Mouse (Mus musculus): ENCODE measurements at regions not wholly inside any gene's neighbourhood (a gene's known extent, or its start where the extent isn't known, plus 50 kb on each side); places are given as distances from the start of the nearest gene placed in this dataset.

DNA sequence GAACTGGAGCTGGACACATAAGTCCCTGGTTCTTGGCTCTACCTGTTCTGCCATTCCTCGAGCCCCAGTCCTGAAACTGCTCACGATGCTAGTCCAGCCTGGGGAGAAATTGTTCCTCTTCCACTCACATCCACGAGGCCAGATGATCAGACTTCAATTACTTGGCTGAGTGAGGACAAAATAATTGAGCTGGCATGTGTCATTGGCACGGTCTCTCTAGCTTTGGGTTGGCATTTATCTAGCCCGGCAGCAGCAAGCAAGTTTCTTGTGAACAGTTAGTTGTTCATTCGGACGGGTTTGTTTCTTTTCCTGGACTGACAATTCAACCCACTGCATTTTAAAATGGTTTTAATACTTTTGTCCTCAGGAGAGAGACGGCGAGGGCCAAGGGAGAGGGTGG, 482.2 kb upstream of the Gm19410 start:
- no peak for DNase-seq
- no peaks in the 10 kb centered on the region for H3K36me3 ChIP-seq
- H3K27me3 ChIP-seq: no peaks in the 10 kb centered on the region
- no peaks in the 10 kb centered on the region for H3K9me3 ChIP-seq (replicated peaks)
- WGBS (ENCODE audit: insufficient replicate concordance): 69% methylated on average over 9 of the region's 9 CpGs
- no peak overlapping the region for H3K4me2 ChIP-seq
- no peaks in the 10 kb centered on the region for H3K4me1 ChIP-seq (replicated peaks)
- no peak overlapping the region for H3K4me3 ChIP-seq (replicated peaks)
- no peak for ATAC-seq (ENCODE audit: low read depth)
- H3K27ac ChIP-seq: no peak overlapping the region
- H3K9ac ChIP-seq: no peak overlapping the region

DNA sequence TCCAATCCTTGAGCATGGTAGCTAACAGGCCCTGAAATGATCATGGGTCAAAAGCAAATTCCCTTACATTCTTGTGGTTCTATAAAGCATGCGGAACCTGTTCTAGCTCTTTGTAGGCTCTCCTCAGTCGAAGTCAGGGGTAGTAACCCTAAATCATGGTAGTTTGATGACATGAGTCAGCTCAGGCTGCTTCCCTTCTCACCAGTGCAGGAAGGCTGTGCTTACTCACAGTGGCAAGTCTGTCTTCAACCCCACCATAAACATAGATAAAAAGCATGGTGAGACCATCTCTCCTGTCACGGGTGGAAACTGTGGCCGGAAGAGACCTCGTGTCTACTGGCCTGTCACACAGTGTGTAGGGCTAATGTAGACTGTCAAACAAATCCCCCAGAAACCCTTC, 476.6 kb upstream of the Gm19410 start:
- Histone ChIP-seq H3K27ac (no peak overlapping the region), H3K9ac (no peak overlapping the region), H3K4me2 (no peak overlapping the region), H3K9me3 (replicated peaks) (0 out of 2 replicates have a peak, but pooled peaks cover 2% of the 10 kb centered on the region), H3K4me1 (replicated peaks) (no peaks in the 10 kb centered on the region), H3K27me3 (no peaks in the 10 kb centered on the region), H3K4me3 (replicated peaks) (no peak overlapping the region), H3K36me3 (no peaks in the 10 kb centered on the region)
- ATAC-seq (ENCODE audit: low read depth) (no peak), DNase-seq (no peak)
- WGBS (ENCODE audit: insufficient replicate concordance): 62% methylated on average over 5 of the region's 5 CpGs

DNA sequence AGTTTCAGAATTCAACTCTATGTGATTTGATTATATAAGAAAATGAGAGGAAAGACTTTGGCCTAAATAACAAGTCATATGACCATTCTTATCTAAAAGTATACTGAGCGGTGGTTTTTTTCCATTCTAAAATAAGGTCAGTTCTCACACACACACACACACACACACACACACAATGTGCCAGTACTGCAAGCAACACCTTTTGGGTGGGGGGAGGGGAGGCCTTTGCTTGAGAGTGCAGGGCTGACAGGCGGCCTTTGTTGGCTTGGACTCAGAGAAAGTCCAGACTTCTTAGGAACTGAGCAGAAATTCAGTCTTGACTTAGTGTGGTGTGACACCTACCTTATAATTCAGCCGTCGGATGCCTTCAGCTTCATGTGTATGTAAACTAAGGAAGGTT, 475.6 kb upstream of the Gm19410 start:
- ATAC-seq (ENCODE audit: low read depth): no peak
- H3K27ac ChIP-seq: no peak overlapping the region
- no peaks in the 10 kb centered on the region for H3K4me1 ChIP-seq (replicated peaks)
- no peak overlapping the region for H3K4me3 ChIP-seq (replicated peaks)
- no peaks in the 10 kb centered on the region for H3K27me3 ChIP-seq
- no peak for DNase-seq
- 69% methylated on average over 4 of the region's 4 CpGs for WGBS (ENCODE audit: insufficient replicate concordance)
- no peaks in the 10 kb centered on the region for H3K36me3 ChIP-seq
- H3K4me2 ChIP-seq: no peak overlapping the region
- 0 out of 2 replicates have a peak, but pooled peaks cover 2% of the 10 kb centered on the region for H3K9me3 ChIP-seq (replicated peaks)
- no peak overlapping the region for H3K9ac ChIP-seq

DNA sequence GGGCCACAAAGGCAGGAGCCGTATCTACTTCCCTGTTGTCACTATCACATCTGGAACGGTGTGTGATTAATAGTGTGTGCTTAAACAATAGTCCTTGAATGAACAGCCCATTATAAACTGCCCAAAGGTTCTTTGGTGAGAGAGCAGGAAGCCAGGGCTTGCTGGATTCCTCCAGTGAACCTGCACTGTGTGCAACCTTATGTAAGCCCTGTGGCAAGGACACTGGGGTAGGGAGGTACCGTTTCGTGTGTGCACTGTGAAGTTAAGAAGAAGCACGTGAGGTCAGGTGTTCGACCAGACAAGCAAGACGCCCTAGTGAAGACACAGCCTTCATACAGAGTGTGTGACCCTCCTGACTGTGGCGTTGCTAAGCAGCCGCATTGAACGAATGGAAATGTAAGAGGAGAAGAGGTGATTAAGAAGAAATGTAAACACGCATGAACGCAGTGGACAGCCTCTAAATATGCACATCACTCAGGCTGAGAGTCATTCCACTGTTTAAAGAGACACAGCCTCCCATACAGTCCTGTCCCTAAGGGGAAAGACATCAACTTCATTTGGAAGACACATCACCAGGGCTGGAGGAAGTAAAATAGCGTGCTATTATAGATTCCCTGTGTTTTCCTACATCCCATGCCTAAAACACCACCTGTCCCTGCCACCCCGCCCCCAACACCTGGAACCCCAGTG, 472.0 kb upstream of the Gm19410 start:
- Histone ChIP-seq H3K36me3 (no peaks in the 10 kb centered on the region), H3K9me3 (replicated peaks) (0 out of 2 replicates have a peak, but pooled peaks cover 2% of the 10 kb centered on the region), H3K4me2 (no peak overlapping the region), H3K4me3 (replicated peaks) (no peak overlapping the region), H3K27ac (no peak overlapping the region), H3K27me3 (no peaks in the 10 kb centered on the region), H3K9ac (no peak overlapping the region), H3K4me1 (replicated peaks) (no peaks in the 10 kb centered on the region)
- ATAC-seq (ENCODE audit: low read depth) (no peak), DNase-seq (no peak)
- WGBS (ENCODE audit: insufficient replicate concordance): 63% methylated on average over 14 of the region's 14 CpGs

DNA sequence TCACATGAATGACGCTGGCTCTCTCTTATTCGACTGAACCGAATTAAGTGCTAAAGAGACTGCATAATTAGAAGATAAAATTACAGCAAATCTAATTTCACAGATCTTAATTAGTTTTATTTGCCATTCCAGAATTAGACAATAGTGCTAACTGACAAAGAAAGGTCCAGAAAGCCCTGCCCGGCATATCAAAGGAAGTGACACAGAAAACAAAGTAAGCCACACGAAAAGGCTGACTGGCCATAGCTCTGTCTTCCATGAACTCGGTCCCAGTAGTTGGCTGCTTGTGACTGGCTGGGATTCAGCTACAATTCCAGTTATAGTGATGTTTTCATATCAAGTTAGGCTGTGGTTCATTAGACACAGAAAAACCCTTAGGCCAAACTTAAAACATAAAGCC, 468.7 kb upstream of the Gm19410 start:
- Histone ChIP-seq H3K4me2 (no peak overlapping the region), H3K9ac (no peak overlapping the region), H3K36me3 (no peaks in the 10 kb centered on the region), H3K27me3 (no peaks in the 10 kb centered on the region), H3K9me3 (replicated peaks) (0 out of 2 replicates have a peak, but pooled peaks cover 2% of the 10 kb centered on the region), H3K27ac (no peak overlapping the region), H3K4me1 (replicated peaks) (no peaks in the 10 kb centered on the region), H3K4me3 (replicated peaks) (no peak overlapping the region)
- DNase-seq (no peak), ATAC-seq (ENCODE audit: low read depth) (no peak)
- 71% methylated on average over 6 of the region's 6 CpGs for WGBS (ENCODE audit: insufficient replicate concordance)

DNA sequence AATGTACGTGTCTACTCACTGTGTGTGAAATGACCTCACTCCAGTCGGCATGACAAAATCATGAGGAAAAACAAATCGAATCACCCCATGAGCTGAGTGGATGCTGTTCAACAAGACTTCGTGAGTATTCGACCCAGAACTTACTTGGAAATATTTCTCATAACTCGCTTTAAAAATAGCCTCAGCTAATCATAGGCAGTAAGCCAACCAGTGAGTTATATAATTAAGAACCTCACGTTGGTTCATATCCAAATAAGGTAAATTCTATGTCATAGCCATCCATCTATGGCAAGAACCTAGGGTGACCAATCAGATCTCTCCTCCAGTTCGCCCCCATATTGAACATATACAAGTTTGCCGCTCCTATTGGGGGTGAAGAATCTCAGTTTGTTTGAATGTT, 466.5 kb upstream of the Gm19410 start:
- Histone ChIP-seq H3K27ac (no peak overlapping the region), H3K4me1 (replicated peaks) (no peaks in the 10 kb centered on the region), H3K36me3 (no peaks in the 10 kb centered on the region), H3K4me2 (no peak overlapping the region), H3K27me3 (no peaks in the 10 kb centered on the region), H3K9me3 (replicated peaks) (no peaks in the 10 kb centered on the region), H3K9ac (no peak overlapping the region), H3K4me3 (replicated peaks) (no peak overlapping the region)
- ATAC-seq (ENCODE audit: low read depth) (no peak), DNase-seq (no peak)
- WGBS (ENCODE audit: insufficient replicate concordance): 66% methylated on average over 9 of the region's 9 CpGs

DNA sequence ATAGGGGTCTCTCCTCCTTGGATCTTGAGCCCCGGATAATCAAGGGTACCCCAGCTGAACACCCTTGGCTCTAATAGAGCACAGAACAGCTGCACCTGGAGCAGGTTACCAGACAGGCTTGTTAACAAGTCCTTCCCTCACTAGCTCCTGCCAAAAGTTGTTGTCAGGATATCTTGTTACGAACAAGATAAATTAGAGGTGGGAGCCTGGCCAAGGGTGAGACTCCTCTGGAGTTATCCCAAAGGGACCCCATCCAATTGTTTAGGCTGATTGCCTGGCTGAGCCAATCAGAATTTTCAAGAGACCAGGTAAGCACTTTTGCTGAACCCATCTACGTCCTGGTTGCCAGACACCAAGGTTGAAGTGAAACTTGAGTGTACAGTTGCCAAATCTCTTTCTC, 465.2 kb upstream of the Gm19410 start:
- H3K27me3 ChIP-seq: no peaks in the 10 kb centered on the region
- H3K4me1 ChIP-seq (replicated peaks): no peaks in the 10 kb centered on the region
- DNase-seq: no peak
- H3K9ac ChIP-seq: no peak overlapping the region
- no peaks in the 10 kb centered on the region for H3K36me3 ChIP-seq
- no peak for ATAC-seq (ENCODE audit: low read depth)
- H3K4me2 ChIP-seq: no peak overlapping the region
- H3K9me3 ChIP-seq (replicated peaks): 0 out of 2 replicates have a peak, but pooled peaks cover 3% of the 10 kb centered on the region
- H3K27ac ChIP-seq: no peak overlapping the region
- 58% methylated on average over 3 of the region's 3 CpGs for WGBS (ENCODE audit: insufficient replicate concordance)
- no peak overlapping the region for H3K4me3 ChIP-seq (replicated peaks)

DNA sequence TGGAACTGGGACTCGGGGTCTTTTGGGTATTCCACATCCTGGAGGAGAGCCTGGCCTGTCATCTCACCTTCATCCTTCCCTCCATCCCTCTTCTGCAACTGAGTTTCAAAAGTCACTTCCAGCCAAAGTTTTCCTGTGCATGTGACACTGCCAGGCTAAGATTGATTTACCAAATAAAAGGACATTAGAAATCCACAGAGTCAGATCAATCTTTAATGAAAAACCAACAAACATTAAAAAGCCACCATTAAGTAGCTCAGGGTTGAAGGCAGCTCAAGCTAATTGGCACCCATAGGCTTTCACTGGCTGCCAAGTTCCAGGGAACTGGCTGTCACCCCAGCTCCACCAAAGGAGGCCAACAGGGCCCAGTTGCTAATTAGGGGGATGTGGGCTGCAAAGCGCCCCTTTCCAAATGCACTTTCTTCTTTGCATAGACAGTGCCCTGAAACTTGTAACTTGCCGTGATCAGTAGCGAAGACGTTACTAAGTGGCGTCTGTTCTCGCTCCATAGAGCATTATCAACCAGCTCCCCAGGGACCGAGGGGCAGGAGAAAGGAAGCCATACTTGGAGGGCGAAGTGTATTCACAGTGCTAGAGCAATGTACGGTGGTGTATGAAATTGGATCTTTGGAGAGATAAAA, 464.6 kb upstream of the Gm19410 start:
- H3K4me2 ChIP-seq: no peak overlapping the region
- no peak overlapping the region for H3K27ac ChIP-seq
- 0 out of 2 replicates have a peak, but pooled peaks cover 3% of the 10 kb centered on the region for H3K9me3 ChIP-seq (replicated peaks)
- WGBS (ENCODE audit: insufficient replicate concordance): 67% methylated on average over 10 of the region's 10 CpGs
- H3K36me3 ChIP-seq: no peaks in the 10 kb centered on the region
- no peak overlapping the region for H3K4me3 ChIP-seq (replicated peaks)
- H3K4me1 ChIP-seq (replicated peaks): no peaks in the 10 kb centered on the region
- H3K27me3 ChIP-seq: no peaks in the 10 kb centered on the region
- no peak overlapping the region for H3K9ac ChIP-seq
- ATAC-seq (ENCODE audit: low read depth): no peak
- DNase-seq: no peak

DNA sequence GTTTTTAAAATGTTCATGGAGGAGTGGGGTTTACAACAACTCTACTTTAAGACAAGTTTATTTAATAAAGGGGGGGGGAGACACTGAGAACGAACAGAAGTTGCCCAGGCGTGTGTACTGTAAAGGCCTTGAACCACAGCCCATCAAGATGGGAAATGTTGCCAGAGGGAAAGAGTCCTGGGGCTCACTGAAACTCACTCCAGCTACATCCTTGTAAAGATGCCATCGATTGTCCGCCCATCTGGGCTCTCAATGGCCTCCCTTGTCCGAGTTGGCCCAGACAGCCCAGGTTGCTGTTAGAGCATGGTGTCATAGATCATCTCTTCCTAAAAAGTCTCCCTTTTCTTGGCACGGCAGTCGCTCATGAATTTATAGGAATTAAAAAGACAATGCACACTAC, 462.7 kb upstream of the Gm19410 start:
- H3K4me3 ChIP-seq (replicated peaks): no peak overlapping the region
- no peaks in the 10 kb centered on the region for H3K27me3 ChIP-seq
- H3K9ac ChIP-seq: no peak overlapping the region
- DNase-seq (no peak), ATAC-seq (ENCODE audit: low read depth) (no peak)
- whole genome bisulfite sequencing (ENCODE audit: insufficient replicate concordance): 81% methylated on average over 7 of the region's 7 CpGs
- no peak overlapping the region for H3K4me2 ChIP-seq
- H3K9me3 ChIP-seq (replicated peaks): 0 out of 2 replicates have a peak, but pooled peaks cover 3% of the 10 kb centered on the region
- no peaks in the 10 kb centered on the region for H3K36me3 ChIP-seq
- no peak overlapping the region for H3K27ac ChIP-seq
- no peaks in the 10 kb centered on the region for H3K4me1 ChIP-seq (replicated peaks)

DNA sequence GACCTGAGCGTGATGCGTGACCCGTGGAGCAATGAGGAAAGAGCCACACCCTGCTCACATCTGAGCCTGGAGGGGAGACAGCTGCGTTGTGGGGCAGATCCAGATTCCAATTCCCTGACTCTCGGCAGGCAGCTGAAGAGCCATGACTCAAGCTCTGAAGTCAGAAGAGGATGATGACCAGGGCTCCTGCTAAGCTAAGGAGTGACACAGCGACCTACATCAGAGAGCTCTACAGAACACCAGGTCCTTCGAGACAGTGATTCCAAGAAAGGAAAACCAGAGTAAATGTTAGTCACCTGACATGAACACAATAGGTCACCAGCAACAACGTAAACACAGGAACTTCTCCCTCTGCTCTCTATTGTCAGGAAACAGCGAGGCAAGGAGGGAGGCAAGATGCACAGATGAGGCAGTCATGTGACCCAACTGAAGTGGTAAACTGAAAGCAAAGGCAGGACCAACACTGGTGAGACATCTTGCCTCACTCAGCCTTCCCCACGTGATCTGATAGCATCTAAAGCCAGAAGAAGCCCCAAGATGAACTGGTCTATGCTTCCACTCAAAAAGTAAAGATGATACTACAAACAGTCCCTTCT, 444.2 kb upstream of the Gm19410 start:
- no peak overlapping the region for H3K9ac ChIP-seq
- DNase-seq (no peak), ATAC-seq (ENCODE audit: low read depth) (no peak)
- H3K9me3 ChIP-seq (replicated peaks): no peaks in the 10 kb centered on the region
- H3K4me3 ChIP-seq (replicated peaks): no peak overlapping the region
- H3K4me2 ChIP-seq: no peak overlapping the region
- WGBS (ENCODE audit: insufficient replicate concordance): 56% methylated on average over 10 of the region's 10 CpGs
- H3K27ac ChIP-seq: no peak overlapping the region
- H3K27me3 ChIP-seq: no peaks in the 10 kb centered on the region
- H3K36me3 ChIP-seq: no peaks in the 10 kb centered on the region
- H3K4me1 ChIP-seq (replicated peaks): no peaks in the 10 kb centered on the region

DNA sequence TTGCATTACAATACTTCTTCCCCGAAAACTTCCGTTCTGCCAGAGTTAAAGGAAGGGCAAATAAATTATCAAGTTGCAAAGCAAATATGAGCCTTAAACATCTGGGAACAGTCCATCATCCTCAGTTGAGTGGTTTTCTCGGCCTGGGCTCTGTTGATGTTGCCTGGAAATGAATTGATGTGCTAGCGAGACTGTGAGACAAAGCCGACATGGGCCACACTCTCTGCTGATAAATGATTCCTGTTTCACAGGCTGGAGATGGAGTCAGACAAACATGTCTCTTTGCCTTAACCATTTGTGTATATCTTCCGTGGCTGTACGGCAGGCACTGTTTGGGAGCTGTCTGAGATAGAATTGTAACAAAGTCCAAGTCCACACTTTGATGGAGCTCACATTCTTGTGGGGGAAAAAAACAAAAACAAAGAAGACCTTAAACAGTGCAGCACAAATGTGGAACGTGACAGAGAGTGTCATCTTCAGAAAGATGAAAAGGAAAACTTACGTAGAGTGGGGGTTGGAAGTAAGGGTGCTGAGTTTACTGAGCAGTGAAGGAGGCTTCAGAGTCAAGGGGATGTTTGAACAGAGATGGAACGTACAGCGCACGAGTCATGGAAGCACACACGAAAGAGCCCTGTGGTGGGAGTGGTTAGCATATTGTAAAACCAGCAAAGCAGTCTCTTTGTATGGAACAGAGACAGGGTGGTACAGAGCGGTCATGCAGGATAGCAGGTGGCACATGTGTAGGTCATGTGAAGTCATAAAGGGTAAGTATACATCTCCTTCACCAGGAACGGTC, 442.2 kb upstream of the Gm19410 start:
- Histone ChIP-seq H3K4me1 (replicated peaks) (no peaks in the 10 kb centered on the region), H3K9ac (no peak overlapping the region), H3K9me3 (replicated peaks) (no peaks in the 10 kb centered on the region), H3K36me3 (no peaks in the 10 kb centered on the region), H3K27ac (no peak overlapping the region), H3K4me2 (no peak overlapping the region), H3K4me3 (replicated peaks) (no peak overlapping the region), H3K27me3 (no peaks in the 10 kb centered on the region)
- ATAC-seq (ENCODE audit: low read depth) (no peak), DNase-seq (no peak)
- 64% methylated on average over 15 of the region's 15 CpGs for WGBS (ENCODE audit: insufficient replicate concordance)

Data from liver, embryonic 13.5 days (tissue).